Mouse (Mus musculus): ENCODE measurements around the gene Masp1.

GRCm38 (mm10) chr16:23483292-23483691 lies 37.3 kb downstream of the Masp1 start:
- TF ChIP-seq CTCF (IDR thresholded peaks at IDR 0.05) (no peak), EP300 (IDR thresholded peaks at IDR 0.05) (no peak)
